Mouse (Mus musculus): Measurements from ENCODE around the gene Bmp15. TPM values are rescaled to one million over a fixed set of nuclear protein-coding genes. Genes with fewer than 3 reads are reported as not detected.

Gene Bmp15
- polyA plus RNA-seq (2012; rRNA removed) (0.01 TPM in 1 of 2 replicates, not detected in the other), polyA plus RNA-seq (2014; fragmentation: Nextera tagmentation; extraction: Ambion mirVana) (not detected in 2 replicates)

GRCm38 (mm10) chrX:6320621-6321020 is at the start of gene Bmp15:
TSS of gene Bmp15 (minus strand) at chrX:6320721.
- no peak for ATAC-seq (ENCODE audit: insufficient read depth)
- H3K27me3 ChIP-seq (ENCODE audit: control insufficient read depth, insufficient read depth, low read length), result no peaks in the 10 kb centered on the region
- H3K9ac ChIP-seq (replicated peaks), result no peak within 1 kb of the TSS
- no peak within 1 kb of the TSS for H3K4me2 ChIP-seq (ENCODE audit: low read depth)
- 54% methylated on average over 3 of the region's 3 CpGs for WGBS (ENCODE audit: insufficient replicate concordance)
- no peaks in the 10 kb centered on the region for H3K4me1 ChIP-seq (replicated peaks; ENCODE audit: control insufficient read depth in 2 of 2, insufficient read depth in 2 of 2, low read length in 1 of 2)
- no peaks in the 10 kb centered on the region for H3K36me3 ChIP-seq (replicated peaks; ENCODE audit: control insufficient read depth, insufficient read depth, low read depth)
- H3K4me3 ChIP-seq (ENCODE audit: insufficient read depth in 1 of 2, low read depth in 2 of 2, low read length in 2 of 2), result no peak within 1 kb of the TSS
- DNase-seq (ENCODE audit: low read depth in 3 of 3, low spot score in 3 of 3), result no peak
- no peak within 1 kb of the TSS for H3K27ac ChIP-seq
- H3K9me3 ChIP-seq (ENCODE audit: control insufficient read depth, low read length), result no peaks in the 10 kb centered on the region
- TF ChIP-seq EP300 (IDR thresholded peaks at IDR 0.05; ENCODE audit: low read depth) (no peak), CTCF (IDR thresholded peaks at IDR 0.05; ENCODE audit: low read depth) (no peak)

- no peaks in the 10 kb centered on the region for H3K36me3 ChIP-seq (replicated peaks; ENCODE audit: control insufficient read depth, insufficient read depth, low read depth)
- no peaks in the 10 kb centered on the region for H3K9me3 ChIP-seq (ENCODE audit: control insufficient read depth, low read length)
- no peak for DNase-seq (ENCODE audit: low read depth in 3 of 3, low spot score in 3 of 3)
- H3K27me3 ChIP-seq (ENCODE audit: control insufficient read depth, insufficient read depth, low read length), result no peaks in the 10 kb centered on the region
- no peak overlapping the region for H3K4me2 ChIP-seq (ENCODE audit: low read depth)
- WGBS (ENCODE audit: insufficient replicate concordance), result 5% methylated on average over 1 of the region's 1 CpGs
- no peaks in the 10 kb centered on the region for H3K4me1 ChIP-seq (replicated peaks; ENCODE audit: control insufficient read depth in 2 of 2, insufficient read depth in 2 of 2, low read length in 1 of 2)
- no peak overlapping the region for H3K4me3 ChIP-seq (ENCODE audit: insufficient read depth in 1 of 2, low read depth in 2 of 2, low read length in 2 of 2)
- ATAC-seq (ENCODE audit: insufficient read depth), result no peak
- H3K27ac ChIP-seq, result no peak overlapping the region
- H3K9ac ChIP-seq (replicated peaks), result no peak overlapping the region
- no peak for TF ChIP-seq CTCF (IDR thresholded peaks at IDR 0.05; ENCODE audit: low read depth)
- no peak for TF ChIP-seq EP300 (IDR thresholded peaks at IDR 0.05; ENCODE audit: low read depth)
These were observed 48.3 kb upstream of the Bmp15 start for GRCm38 (mm10) chrX:6368822-6369221.

GRCm38 (mm10) chrX:6357503-6358114 is 37.1 kb upstream of the Bmp15 start:
- Histone ChIP-seq H3K4me1 (replicated peaks; ENCODE audit: control insufficient read depth in 2 of 2, insufficient read depth in 2 of 2, low read length in 1 of 2) (no peaks in the 10 kb centered on the region), H3K36me3 (replicated peaks; ENCODE audit: control insufficient read depth, insufficient read depth, low read depth) (no peaks in the 10 kb centered on the region), H3K9me3 (ENCODE audit: control insufficient read depth, low read length) (no peaks in the 10 kb centered on the region), H3K4me2 (ENCODE audit: low read depth) (no peak overlapping the region), H3K27ac (no peak overlapping the region), H3K27me3 (ENCODE audit: control insufficient read depth, insufficient read depth, low read length) (no peaks in the 10 kb centered on the region), H3K9ac (replicated peaks) (no peak overlapping the region), H3K4me3 (ENCODE audit: insufficient read depth in 1 of 2, low read depth in 2 of 2, low read length in 2 of 2) (no peak overlapping the region)
- TF ChIP-seq EP300 (IDR thresholded peaks at IDR 0.05; ENCODE audit: low read depth), result no peak
- no peak for TF ChIP-seq CTCF (IDR thresholded peaks at IDR 0.05; ENCODE audit: low read depth)
- DNase-seq (ENCODE audit: low read depth in 3 of 3, low spot score in 3 of 3) (no peak), ATAC-seq (ENCODE audit: insufficient read depth) (no peak)
- WGBS (ENCODE audit: insufficient replicate concordance), result 59% methylated on average over 6 of the region's 6 CpGs

- ATAC-seq (ENCODE audit: insufficient read depth) (no peak), DNase-seq (ENCODE audit: low read depth in 3 of 3, low spot score in 3 of 3) (no peak)
- H3K27me3 ChIP-seq (ENCODE audit: control insufficient read depth, insufficient read depth, low read length), result no peaks in the 10 kb centered on the region
- TF ChIP-seq CTCF (IDR thresholded peaks at IDR 0.05; ENCODE audit: low read depth) (no peak), EP300 (IDR thresholded peaks at IDR 0.05; ENCODE audit: low read depth) (no peak)
- H3K9ac ChIP-seq (replicated peaks), result no peak overlapping the region
- 48% methylated on average over 3 of the region's 3 CpGs for WGBS (ENCODE audit: insufficient replicate concordance)
- no peak overlapping the region for H3K27ac ChIP-seq
- no peaks in the 10 kb centered on the region for H3K9me3 ChIP-seq (ENCODE audit: control insufficient read depth, low read length)
- H3K4me2 ChIP-seq (ENCODE audit: low read depth), result no peak overlapping the region
- H3K4me3 ChIP-seq (ENCODE audit: insufficient read depth in 1 of 2, low read depth in 2 of 2, low read length in 2 of 2), result no peak overlapping the region
- no peaks in the 10 kb centered on the region for H3K4me1 ChIP-seq (replicated peaks; ENCODE audit: control insufficient read depth in 2 of 2, insufficient read depth in 2 of 2, low read length in 1 of 2)
- no peaks in the 10 kb centered on the region for H3K36me3 ChIP-seq (replicated peaks; ENCODE audit: control insufficient read depth, insufficient read depth, low read depth)
These were observed 36.4 kb upstream of the Bmp15 start for GRCm38 (mm10) chrX:6356876-6357275.

GRCm38 (mm10) chrX:6345273-6345959 is 24.9 kb upstream of the Bmp15 start:
- TF ChIP-seq EP300 (IDR thresholded peaks at IDR 0.05; ENCODE audit: low read depth), result no peak
- TF ChIP-seq CTCF (IDR thresholded peaks at IDR 0.05; ENCODE audit: low read depth), result no peak
- no peak for DNase-seq (ENCODE audit: low read depth in 3 of 3, low spot score in 3 of 3)
- ATAC-seq (ENCODE audit: insufficient read depth), result no peak
- Histone ChIP-seq H3K4me1 (replicated peaks; ENCODE audit: control insufficient read depth in 2 of 2, insufficient read depth in 2 of 2, low read length in 1 of 2) (no peaks in the 10 kb centered on the region), H3K4me3 (ENCODE audit: insufficient read depth in 1 of 2, low read depth in 2 of 2, low read length in 2 of 2) (no peak overlapping the region), H3K27me3 (ENCODE audit: control insufficient read depth, insufficient read depth, low read length) (no peaks in the 10 kb centered on the region), H3K4me2 (ENCODE audit: low read depth) (no peak overlapping the region), H3K36me3 (replicated peaks; ENCODE audit: control insufficient read depth, insufficient read depth, low read depth) (no peaks in the 10 kb centered on the region), H3K9me3 (ENCODE audit: control insufficient read depth, low read length) (no peaks in the 10 kb centered on the region), H3K27ac (no peak overlapping the region), H3K9ac (replicated peaks) (no peak overlapping the region)
- 8% methylated on average over 1 of the region's 1 CpGs for WGBS (ENCODE audit: insufficient replicate concordance)

Data from liver, embryonic 14.5 days (tissue).